Mouse (Mus musculus): ENCODE measurements around the gene Lst1.
"Not testable (repeated sequence)": the region's sequence is repeated elsewhere in the genome, so short reads cannot be mapped to it uniquely, and the experiment has no call there.

The Lst1 gene

DNA sequence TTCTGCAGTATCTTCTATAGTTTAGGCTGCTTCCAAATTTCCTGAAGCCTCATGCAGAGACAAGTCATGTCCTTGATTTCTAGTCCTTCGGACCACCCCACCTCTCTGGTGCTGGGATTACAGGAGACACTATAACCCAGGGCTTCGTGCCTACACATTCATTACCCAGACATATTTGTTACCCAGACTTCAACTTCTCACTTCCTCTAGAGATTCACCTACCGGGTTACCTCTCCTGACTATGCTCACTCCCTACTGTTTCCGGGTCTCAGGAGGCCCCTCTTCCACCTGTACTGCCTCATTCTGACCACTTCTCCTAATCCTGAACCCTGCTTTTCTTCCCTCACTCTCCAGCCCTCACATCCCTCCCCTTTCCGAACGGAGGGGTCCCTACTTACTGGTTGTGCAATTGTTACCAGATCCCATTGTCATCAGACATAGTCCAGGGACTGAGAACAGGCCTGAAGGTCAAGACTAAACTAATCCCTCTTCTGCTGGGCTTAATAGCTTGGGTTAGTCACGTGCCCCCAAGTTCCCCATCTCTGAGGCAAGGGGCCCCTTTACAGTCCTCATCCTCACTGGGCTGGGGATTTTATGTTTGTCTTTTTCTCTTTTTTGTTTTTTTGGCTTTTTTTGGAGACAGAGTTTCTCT lies at the start of gene Lst1:
Lst1 (minus strand) TSS at position 481 of the 652 bp plus-strand sequence.
- no peak for DNase-seq (ENCODE audit: low read depth)

DNA sequence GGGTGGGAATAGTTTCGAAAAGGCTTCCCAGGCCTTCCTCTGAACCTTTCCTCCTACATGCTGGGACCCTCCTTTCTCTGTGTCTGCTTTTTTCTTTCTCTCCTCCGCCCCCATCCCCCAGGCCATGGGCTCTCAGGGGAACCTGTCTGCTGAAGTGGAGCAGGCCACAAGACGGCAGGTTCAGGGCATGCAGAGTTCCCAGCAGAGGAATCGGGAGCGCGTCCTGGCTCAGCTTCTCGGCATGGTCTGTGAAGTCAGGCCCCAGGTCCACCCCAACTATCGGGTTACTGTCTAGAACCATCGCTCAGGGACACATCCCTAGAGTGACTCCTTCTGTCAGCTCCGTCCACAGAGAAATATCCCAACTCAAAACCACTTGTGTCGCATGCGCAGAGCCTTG lies 49.3 kb upstream of the Lst1 start:
- no peak for DNase-seq (ENCODE audit: low read depth)

DNA sequence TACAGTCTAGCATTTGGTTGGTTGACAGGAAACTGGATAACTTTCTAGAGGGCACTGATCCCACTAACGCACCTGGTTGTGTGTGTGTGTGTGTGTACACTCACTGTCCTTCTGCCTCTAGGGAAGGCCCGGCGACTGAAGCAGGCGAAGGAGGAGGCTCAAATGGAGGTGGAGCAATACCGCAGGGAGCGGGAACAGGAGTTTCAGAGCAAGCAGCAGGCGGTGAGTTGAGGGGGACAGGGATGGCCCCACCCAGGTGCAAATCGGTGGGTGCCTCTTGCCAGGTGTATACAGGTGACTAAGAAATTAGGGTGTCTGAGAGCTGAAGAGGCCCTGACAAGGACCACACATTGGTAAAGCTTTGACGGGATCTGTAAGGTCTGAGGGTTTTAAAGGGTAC lies 48.8 kb upstream of the Lst1 start:
- no peak for DNase-seq (ENCODE audit: low read depth)

DNA sequence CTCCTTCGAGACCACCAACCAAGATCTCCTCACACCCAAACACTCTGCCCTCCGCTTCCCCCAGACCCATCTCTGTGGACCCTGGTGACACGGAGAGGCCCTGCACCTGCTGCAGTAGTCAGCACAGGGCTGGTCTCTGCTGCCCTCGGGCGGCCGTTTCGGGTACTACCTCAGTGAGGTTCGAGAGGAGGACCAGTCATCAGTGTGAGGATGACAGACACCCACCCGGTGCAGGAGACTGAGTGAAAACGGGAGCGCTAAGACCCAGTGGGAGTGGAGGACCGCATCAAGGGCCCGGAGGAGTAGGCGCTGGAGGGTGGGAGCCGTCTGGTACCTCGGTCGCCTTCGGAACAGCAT lies 48.1 kb upstream of the Lst1 start:
- DNase-seq (ENCODE audit: low read depth): peak; percentile 95

DNA sequence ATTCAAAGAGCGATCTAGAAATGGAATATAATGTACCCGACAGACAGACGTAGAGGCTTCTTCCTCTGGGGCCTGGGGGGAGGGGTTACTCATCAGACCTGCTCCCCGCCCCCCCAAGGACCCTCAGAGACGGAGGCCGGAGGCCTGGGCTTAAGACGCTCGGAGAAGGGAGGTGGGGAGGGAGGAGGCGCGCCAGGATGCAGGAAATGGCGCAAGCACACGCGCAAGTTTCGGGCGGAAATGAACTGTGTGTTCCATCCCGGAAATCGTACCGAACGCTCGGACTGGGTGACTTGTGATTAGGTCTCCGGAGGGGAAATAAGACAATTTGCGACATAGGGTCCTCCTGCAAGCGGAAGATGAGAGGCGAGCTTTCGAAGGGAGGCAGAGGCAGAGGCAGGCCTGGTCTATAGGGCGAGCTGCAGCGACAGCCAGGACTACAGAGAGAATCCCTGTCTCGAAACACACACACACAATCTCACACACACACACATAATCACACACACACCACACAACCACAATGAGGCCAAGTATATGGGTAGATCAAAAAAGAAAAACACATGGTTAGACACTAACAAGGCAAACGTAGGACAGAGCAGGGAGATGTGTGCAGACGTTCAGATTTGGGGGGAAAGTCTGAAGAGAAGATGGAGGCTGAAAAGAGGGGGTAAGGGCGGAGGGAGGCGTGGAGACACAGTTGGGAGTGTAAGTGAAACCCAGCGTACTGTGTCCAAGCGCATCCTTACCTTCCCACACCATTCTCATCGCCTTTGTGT lies 47.6 kb upstream of the Lst1 start, which contains the start of gene Nfkbil1:
Nfkbil1 (minus strand) TSS at position 179 of the 776 bp plus-strand sequence.
- peak; percentile 98 for DNase-seq (ENCODE audit: low read depth)

DNA sequence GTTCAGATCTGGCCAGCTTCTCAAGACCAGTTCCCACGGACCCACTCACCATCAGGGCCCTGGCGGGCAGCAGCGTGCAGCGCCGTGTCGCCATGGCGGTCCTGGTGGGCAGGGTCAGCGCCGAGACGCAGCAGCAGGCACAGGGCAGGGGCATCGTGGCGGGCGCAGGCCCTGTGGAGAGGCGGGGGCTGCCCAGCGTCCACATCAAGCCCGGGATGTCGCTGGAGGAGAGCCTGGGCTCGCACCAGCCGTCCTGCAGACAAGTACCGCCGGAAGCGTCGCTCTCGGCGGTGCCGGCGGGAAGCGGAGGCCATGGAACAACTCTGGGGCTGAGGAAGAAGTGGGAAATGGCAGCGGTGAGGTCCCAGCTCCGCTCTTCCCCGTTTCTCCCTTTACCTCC lies 46.7 kb upstream of the Lst1 start:
- DNase-seq (ENCODE audit: low read depth): peak; percentile 69

DNA sequence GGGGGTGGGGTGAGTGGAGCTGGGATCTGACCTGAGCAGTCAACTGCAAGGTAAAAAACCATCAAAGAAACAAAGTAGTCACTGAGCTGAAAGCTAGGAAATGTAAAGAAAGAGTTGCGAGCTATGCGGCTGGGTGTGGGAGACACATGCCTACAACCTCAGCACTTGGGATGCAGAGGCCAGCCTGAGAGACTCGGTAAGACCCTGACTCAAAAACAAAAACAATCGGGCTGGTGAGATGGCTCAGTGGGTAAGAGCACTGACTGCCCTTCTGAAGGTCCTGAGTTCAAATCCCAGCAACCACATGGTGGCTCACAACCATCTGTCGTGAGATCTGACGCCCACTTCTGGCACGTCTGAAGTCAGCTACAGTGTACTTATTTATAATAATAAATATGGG lies 45.9 kb upstream of the Lst1 start:
- not testable (repeated sequence) for DNase-seq (ENCODE audit: low read depth)

DNA sequence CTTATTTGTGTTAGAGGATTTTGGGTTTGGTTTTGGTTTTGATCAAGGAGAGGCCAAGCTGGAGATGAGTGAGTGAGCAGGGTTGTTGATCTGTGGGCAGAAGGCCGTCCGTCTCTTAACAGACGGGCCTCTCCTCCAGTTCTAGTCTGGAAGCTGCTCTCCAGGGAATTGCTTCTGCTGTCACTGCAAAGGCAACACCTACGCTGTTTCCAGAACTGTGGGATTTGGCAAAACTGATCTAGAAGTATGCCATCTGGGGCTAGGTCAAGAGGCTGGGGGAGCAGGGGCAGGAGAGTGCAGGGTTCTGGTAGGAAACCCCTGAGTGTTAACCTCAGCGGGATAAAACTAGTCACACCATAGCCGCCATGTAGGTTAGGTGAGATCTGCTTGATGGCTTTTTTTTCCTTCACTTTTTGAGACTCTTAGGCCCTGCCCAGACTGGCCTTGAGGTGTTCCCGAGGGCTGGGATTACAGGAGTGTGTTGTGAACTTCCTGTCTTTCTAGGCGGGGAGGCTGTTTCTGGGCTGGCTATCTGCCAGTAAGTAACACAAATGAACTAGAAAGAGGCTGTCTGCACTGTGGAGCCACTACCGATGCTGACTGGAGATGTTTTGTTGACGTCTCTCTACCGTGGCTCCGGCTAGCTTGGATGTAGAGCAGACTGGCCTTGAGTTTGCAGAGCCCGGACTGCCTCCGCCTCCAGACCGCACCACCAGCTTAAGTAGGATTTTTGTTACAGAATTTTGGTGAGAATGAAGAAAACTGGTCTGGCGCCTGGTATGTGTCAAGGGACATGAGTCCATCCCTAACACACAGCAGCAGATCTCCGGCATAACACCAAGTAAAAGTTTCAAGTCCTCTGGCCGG lies 45.1 kb upstream of the Lst1 start, which contains the start of gene Atp6v1g2:
Atp6v1g2 (plus strand) TSS at position 547 of the 867 bp plus-strand sequence.
- DNase-seq (ENCODE audit: low read depth): no peak

DNA sequence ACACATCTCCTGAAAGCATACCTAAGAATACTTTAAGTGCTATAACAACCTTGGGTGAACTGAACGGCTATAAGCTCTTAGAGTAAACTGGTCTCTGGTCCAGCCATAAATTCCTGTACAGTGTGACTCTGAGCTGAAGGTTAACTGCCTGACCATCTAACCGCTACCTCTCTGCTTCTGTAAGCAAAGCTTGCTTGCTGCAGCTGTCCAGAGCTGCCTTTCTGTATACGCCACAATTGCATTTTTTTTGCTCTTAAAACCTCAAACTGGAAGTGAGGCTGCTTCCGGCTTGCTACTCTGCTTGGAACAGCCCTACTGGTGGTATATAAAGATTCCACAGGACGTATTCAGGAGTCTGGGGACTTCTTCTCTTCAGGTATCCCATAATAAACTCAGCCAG lies 44.4 kb upstream of the Lst1 start:
- no peak for DNase-seq (ENCODE audit: low read depth)

DNA sequence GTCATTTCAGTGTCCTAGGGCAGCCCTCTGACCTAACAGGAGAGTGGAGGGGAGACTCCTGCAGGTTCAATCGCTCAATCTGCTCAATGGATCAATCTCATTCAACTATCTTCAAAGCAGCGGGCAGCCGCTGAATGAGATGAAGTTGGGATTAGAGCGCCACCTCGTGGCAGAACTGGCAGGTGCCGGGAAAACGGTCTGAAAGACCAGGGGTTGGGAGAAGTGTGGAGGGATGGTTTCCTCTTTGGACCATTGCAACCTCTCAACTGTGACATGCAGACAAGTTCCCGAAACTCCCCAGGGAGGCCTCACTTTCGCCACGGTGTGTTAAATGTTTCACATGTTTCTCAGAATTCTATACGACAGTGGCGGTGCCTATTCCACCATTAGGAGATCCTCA lies 43.8 kb upstream of the Lst1 start:
- peak; percentile 93 for DNase-seq (ENCODE audit: low read depth)

DNA sequence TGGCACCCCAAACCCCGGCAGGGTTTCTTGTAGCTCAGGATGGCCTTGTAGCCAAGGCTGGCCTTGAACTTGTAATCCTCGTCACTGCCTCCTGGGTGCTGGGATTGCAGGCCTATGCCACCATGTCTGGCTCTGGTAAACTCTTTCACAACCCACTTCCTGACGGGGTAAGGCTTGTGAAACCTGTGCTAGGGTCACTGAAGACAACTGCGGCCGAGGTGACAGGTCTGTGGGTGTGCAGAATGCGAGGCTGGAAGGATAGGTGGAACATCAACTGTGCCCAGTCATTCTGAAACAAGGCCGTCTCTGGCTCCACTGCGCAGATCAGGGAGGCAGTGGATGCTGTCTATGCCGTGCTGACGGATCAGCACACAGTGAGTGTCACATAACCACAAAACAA lies 42.8 kb upstream of the Lst1 start:
- DNase-seq (ENCODE audit: low read depth): no peak

DNA sequence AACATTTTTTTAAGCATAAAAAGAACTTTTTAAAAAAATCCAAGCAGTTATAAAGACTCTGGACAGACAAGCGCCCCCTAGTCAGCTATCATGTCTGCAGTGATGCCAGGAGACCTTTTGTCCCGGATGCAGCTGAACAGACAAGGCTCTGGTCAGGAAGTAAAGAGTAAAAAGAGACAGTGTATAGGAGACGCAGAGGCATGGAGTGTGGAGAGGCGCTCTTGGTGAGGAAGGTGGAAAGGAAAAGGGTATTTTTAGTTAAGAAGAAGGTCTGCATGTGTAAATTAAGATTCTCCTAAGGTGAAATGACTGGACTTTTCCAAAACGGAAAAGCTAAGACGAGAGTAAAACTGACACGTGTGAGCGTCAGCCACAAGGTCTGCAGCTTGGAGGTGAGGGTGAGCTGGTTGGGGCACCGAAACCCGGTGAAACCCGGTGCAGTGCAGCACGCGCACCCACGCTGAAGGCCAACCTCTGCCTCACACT lies 38.4 kb upstream of the Lst1 start:
- no peak for DNase-seq (ENCODE audit: low read depth)

DNA sequence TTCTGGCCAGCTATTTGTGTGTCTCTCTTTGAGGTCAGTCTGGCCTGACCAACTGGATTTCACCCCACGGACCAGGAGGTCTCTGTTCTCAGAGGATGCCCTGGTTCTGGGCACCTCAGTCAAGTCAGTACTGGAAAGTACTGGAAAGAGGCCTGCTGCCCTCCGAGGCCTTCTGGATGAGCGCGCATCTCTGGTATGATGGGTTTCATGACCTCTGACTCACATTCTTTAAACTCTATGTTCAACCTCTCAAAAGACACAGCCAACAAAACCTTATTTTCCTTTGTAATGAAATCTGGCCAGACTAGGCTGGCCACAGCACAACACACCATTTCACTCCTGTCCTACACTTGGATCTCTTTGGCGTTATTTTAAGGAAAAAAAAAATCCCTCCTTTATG lies 37.2 kb upstream of the Lst1 start:
- peak; percentile 69 for DNase-seq (ENCODE audit: low read depth)

DNA sequence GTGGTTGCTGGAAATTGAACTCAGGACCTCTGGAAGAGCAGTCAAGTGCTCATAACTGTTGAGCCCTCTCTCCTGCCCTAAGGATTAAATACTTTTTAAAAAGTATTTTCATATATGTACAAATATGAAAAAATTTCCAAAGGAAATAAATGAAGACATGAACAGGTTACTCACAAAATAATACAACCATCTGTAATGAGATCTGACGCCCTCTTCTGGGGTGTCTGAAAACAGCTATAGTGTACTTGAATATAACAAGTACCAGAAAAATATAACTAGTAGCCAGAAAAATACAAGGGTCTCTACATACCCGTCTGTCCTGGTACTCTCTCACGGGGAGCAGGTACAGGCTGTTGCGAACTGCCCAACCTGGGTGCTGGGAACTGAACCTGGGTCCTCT lies 36.4 kb upstream of the Lst1 start:
- DNase-seq (ENCODE audit: low read depth): no peak

DNA sequence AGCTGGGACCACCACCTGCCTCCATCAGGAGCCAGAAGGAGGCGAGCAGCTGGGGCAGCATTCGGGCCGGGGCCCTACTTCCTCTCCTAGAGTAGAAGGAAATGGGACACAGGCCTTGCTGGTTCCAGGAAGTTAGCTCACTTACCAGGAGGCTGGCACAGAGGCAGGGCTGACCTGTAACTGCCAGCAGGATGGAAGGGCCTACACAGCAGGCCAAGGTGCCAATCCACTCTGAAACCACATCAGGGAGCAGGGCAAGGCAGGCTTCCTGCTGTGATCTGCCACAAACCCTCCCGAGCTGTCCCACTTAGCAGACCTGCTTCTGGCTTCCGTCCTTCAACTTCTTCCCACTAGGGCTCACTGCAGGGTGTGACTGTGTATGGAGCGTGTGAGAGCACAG lies 34.1 kb upstream of the Lst1 start:
- no peak for DNase-seq (ENCODE audit: low read depth)

DNA sequence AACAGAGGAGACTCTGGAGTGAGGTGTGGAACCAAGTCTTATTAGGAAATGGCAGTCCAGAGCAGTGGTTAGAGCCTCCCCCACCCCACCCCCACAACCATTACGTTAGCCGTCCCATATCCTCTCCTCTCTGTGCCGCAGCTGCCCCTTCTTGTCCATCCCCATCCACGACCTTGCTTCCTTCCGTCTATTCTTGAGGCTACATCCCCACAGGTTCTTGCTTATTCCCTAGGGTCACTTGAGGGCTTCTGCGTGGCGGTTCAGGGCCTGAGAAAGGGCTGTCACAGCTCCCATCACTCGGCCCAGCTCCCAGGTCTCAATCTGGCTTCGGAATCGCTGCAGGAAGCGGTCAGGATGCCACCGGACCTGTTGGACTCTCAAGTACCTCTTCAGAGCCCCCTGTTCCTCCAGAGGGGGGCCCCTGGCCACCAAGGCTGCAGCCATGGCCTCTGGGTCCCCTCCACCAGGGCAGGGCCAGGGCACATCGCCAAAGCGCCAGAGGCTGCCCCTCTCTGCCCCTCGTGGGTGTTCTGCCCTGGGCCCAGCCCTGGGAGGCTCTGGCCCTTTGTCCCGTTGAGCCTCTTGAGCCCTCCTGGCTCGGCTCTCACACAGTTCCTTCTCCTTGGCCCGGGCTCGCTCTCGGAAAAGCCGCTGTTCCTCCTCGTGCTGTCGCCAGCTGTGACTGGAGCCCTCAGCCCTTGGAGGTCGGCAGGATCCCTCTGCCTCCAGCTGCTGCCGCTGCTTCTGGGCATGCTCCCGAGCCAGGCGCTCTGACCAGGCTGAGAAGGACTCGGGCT lies 32.1 kb upstream of the Lst1 start, which contains the start of gene Gm16181:
Gm16181 (plus strand) TSS at position 679 of the 797 bp plus-strand sequence.
- DNase-seq (ENCODE audit: low read depth): no peak

DNA sequence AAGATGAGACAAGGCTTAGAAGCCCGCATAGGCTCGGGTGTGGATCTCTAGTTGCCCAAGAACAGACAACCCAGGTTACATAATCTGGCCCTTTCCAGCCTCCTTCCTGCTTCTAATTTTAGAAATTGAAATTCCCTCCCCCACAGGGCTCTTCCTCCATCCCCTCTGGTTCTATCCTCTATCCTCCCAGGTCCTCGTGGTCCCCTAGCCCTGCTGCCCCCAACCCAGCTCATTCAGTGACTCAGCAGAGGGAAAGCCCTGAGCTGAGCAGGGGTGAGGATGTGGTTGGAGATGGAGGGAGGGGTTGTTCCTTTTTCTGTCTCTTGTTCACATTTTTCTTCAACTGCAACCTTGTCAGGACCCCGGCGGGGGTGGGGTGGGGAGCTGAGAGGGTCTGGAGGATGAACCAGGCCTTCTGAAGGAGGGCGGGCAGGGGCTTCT lies 31.4 kb upstream of the Lst1 start:
- DNase-seq (ENCODE audit: low read depth): no peak

DNA sequence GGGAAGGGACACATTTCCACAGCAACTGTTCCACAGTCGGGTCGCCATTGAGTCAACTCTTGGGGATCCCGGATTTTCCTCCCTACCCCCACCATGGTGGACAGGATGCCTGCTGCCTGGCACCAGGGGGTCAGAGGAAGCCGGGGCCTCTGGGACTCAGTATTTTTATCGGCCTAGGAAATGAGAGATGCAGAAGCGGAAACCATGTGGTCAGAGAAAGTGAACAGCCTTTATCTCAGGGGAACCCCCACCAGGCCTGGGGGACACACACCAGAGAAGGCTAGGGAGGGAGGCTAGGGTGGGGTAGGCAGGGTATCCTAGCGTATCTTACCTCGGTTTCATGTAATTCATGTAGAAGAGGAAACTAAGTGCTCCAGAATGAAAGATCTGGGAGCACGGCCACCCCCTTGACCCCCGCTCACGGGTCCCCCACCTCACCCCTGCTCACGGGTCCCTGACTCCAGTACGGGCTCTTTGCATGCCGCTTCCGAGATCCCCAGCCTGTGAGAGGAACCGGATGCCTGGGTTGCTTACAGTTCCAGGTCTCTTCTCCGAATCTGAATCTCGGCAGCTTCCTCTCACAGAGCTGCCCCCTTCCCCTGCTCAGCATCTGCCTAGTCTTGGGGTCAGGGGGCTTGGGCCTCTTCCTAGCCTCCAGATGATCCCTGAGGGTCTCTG lies 30.4 kb upstream of the Lst1 start:
- no peak for DNase-seq (ENCODE audit: low read depth)

DNA sequence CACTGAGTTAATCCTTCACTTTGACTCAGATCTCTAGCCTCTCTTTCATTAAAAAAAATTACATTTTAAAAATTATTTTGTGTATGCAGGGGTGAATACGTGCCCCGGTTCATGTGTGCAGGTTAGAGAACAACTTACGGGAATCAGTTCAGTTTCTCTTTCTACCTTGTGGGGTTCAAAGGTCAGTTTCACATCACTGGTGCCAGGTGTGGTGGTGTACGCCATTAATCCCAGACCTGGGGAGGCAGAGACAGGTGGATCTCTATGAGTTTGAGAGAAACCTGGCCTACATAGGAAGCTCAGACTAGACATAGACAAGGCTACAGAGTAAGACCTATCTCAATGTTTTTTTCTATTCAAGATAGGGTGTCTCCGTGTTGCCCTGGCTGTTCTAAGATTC lies 24.8 kb upstream of the Lst1 start:
- no peak for DNase-seq (ENCODE audit: low read depth)

DNA sequence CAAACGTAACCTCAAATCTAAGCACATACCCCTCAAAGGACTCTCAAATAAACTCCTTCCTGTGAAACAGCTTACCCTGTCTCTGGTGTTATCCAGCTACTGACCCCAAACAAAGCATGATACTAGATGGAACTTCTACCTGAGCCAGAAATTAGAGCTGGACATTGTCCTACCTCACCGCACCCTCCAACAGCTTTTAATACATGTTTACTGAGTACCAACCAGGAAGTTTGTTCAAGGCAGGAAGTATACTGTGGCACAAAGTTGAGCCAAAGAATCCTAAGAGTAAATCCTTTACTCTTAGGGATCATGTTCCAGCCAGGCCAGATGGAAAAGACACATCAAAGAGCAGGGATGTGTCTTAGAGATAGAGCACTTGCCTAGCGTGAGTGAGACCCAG lies 22.4 kb upstream of the Lst1 start:
- DNase-seq (ENCODE audit: low read depth): no peak
